Mouse (Mus musculus): ENCODE results near the gene Myd88.
"Not testable (repeated sequence)": the region's sequence is repeated elsewhere in the genome, so short reads cannot be mapped to it uniquely, and the experiment has no call there.

Gene Myd88

GRCm38 (mm10) chr9:119340909-119341816 lies at the start of gene Myd88:
TSS of gene Myd88 (minus strand) at chr9:119341411.
- DNase-seq (ENCODE audit: low spot score in 2 of 2): peak; percentile 96 to 97

- no peak for DNase-seq (ENCODE audit: low spot score in 2 of 2)
These were observed 49.0 kb upstream of the Myd88 start for GRCm38 (mm10) chr9:119390214-119390613.

GRCm38 (mm10) chr9:119388956-119389355 lies 47.7 kb upstream of the Myd88 start:
- DNase-seq (ENCODE audit: low spot score in 2 of 2): no peak

GRCm38 (mm10) chr9:119382603-119383002 lies 41.4 kb upstream of the Myd88 start:
- DNase-seq (ENCODE audit: low spot score in 2 of 2): no peak

GRCm38 (mm10) chr9:119378231-119378630 lies 37.0 kb upstream of the Myd88 start:
- no peak for DNase-seq (ENCODE audit: low spot score in 2 of 2)

- no peak for DNase-seq (ENCODE audit: low spot score in 2 of 2)
These were observed 34.3 kb upstream of the Myd88 start for GRCm38 (mm10) chr9:119375556-119375955.

- DNase-seq (ENCODE audit: low spot score in 2 of 2): no peak
These were observed 33.8 kb upstream of the Myd88 start for GRCm38 (mm10) chr9:119375008-119375407.

- no peak for DNase-seq (ENCODE audit: low spot score in 2 of 2)
These were observed 30.0 kb upstream of the Myd88 start for GRCm38 (mm10) chr9:119371251-119371650.

- DNase-seq (ENCODE audit: low spot score in 2 of 2): not testable (repeated sequence)
These were observed 29.6 kb upstream of the Myd88 start for GRCm38 (mm10) chr9:119370770-119371169.

GRCm38 (mm10) chr9:119368367-119368766 lies 27.2 kb upstream of the Myd88 start:
- DNase-seq (ENCODE audit: low spot score in 2 of 2): no peak

GRCm38 (mm10) chr9:119365284-119365683 lies 24.1 kb upstream of the Myd88 start, which contains the start of gene Slc22a14:
TSS of gene Slc22a14 (minus strand) at chr9:119365553.
- no peak for DNase-seq (ENCODE audit: low spot score in 2 of 2)

GRCm38 (mm10) chr9:119363229-119363628 lies 22.0 kb upstream of the Myd88 start:
- no peak for DNase-seq (ENCODE audit: low spot score in 2 of 2)

GRCm38 (mm10) chr9:119361416-119361815 lies 20.2 kb upstream of the Myd88 start:
- DNase-seq (ENCODE audit: low spot score in 2 of 2): no peak

GRCm38 (mm10) chr9:119358058-119358429 lies 16.8 kb upstream of the Myd88 start:
- no peak for DNase-seq (ENCODE audit: low spot score in 2 of 2)

- DNase-seq (ENCODE audit: low spot score in 2 of 2): peak; percentile 82 to 93
These were observed 16.3 kb upstream of the Myd88 start, which contains the start of gene Xylb for GRCm38 (mm10) chr9:119357331-119358057. TSS of gene Xylb (plus strand) at chr9:119357381.

- no peak for DNase-seq (ENCODE audit: low spot score in 2 of 2)
These were observed 14.7 kb upstream of the Myd88 start for GRCm38 (mm10) chr9:119355943-119356342.

GRCm38 (mm10) chr9:119353926-119354325 lies 12.7 kb upstream of the Myd88 start:
- no peak for DNase-seq (ENCODE audit: low spot score in 2 of 2)

- DNase-seq (ENCODE audit: low spot score in 2 of 2): peak; percentile 63 to 82
These were observed 10.8 kb upstream of the Myd88 start for GRCm38 (mm10) chr9:119352060-119352459.

- no peak for DNase-seq (ENCODE audit: low spot score in 2 of 2)
These were observed 9.9 kb upstream of the Myd88 start for GRCm38 (mm10) chr9:119350947-119351705.

GRCm38 (mm10) chr9:119350531-119350930 lies 9.3 kb upstream of the Myd88 start:
- no peak for DNase-seq (ENCODE audit: low spot score in 2 of 2)

GRCm38 (mm10) chr9:119346376-119346775 lies 5.2 kb upstream of the Myd88 start:
- DNase-seq (ENCODE audit: low spot score in 2 of 2): no peak

GRCm38 (mm10) chr9:119342728-119343127 lies 1.5 kb upstream of the Myd88 start:
- no peak for DNase-seq (ENCODE audit: low spot score in 2 of 2)

All from urinary bladder, postnatal 4 days (tissue).